Mouse (Mus musculus) CH12.LX (cell line): ENCODE data around the gene Ezh1. TPM values are rescaled to one million over a fixed set of nuclear protein-coding genes. Genes with fewer than 3 reads are reported as not detected.

Experiments
- DNase-seq: peaks from one replicate; pipeline ENCODE4 v3.0.0-alpha.2; 2013; ENCODE audit errors: extremely low read depth
- H3K27ac ChIP-seq: 2 replicates; pipeline ENCODE4 v1.5.1; 2012; ENCODE audit warnings: low read depth, mild to moderate bottlenecking, control low read depth, moderate library complexity; ENCODE audit not compliant: insufficient read depth
- H3K27me3 ChIP-seq: replicated peaks from 2 replicates; pipeline ENCODE3; 2012; ENCODE audit warnings: inconsistent platforms
- H3K36me3 ChIP-seq, 2 experiments: replicated peaks in 1 of 2; 2 replicates each; pipeline versions ENCODE3 to v1.6.1; 2012; ENCODE audit warnings: inconsistent platforms in 1 of 2, low read length in 1 of 2, mild to moderate bottlenecking in 1 of 2, mixed read lengths in 1 of 2, moderate library complexity in 1 of 2; ENCODE audit not compliant: control insufficient read depth in 1 of 2, insufficient read depth in 1 of 2
- H3K4me1 ChIP-seq, 2 experiments: 2 replicates each; pipeline ENCODE4 v1.6.1; 2012; ENCODE audit warnings: inconsistent platforms in 1 of 2, moderate library complexity in 1 of 2; ENCODE audit not compliant: insufficient read depth in 2 of 2, control insufficient read depth in 1 of 2
- H3K4me2 ChIP-seq: 2 replicates; pipeline ENCODE4 v1.6.1; 2012; ENCODE audit warnings: low read depth, mild to moderate bottlenecking, control low read depth; ENCODE audit not compliant: poor library complexity, insufficient read depth, severe bottlenecking
- H3K4me3 ChIP-seq, 3 experiments: fragments of 150-350 bp in 1 of 3; sonication (generic) in 1 of 3; replicated peaks in 1 of 3; 2 replicates each; pipeline versions ENCODE3 to v1.5.1; 2011 to 2012; ENCODE audit warnings: low read depth in 2 of 3, low read length in 2 of 3, mild to moderate bottlenecking in 2 of 3, moderate library complexity in 2 of 3, control low read depth in 1 of 3, improper control_type of control experiment in 1 of 3, inconsistent platforms in 1 of 3, mixed read lengths in 1 of 3; ENCODE audit not compliant: poor library complexity in 1 of 3
- H3K79me2 ChIP-seq: replicated peaks from 2 replicates; pipeline ENCODE4 v1.6.1; 2012; ENCODE audit warnings: mild to moderate bottlenecking, moderate library complexity; ENCODE audit not compliant: control insufficient read depth, poor library complexity, insufficient read depth, severe bottlenecking; ENCODE audit errors: extremely low read depth
- H3K9ac ChIP-seq: 2 replicates; pipeline ENCODE4 v1.6.1; 2012; ENCODE audit warnings: low read depth, mild to moderate bottlenecking, control low read depth, moderate library complexity; ENCODE audit not compliant: insufficient read depth
- H3K9me3 ChIP-seq: replicated peaks from 2 replicates; pipeline ENCODE3; 2012; ENCODE audit warnings: low read length, inconsistent platforms, mixed read lengths
- CHD1 ChIP-seq: IDR thresholded peaks from 2 replicates; pipeline ENCODE4 v1.6.1; 2012; ENCODE audit warnings: low read depth, low read length, improper control_type of control experiment, inconsistent platforms
- CTCF ChIP-seq, 2 experiments: IDR thresholded peaks in 1 of 2; conservative IDR thresholded peaks in 1 of 2; 2 replicates each; pipeline ENCODE4 v1.5.1; 2011 to 2012; ENCODE audit warnings: low read depth in 2 of 2, low read length in 2 of 2, improper control_type of control experiment in 1 of 2, inconsistent platforms in 1 of 2, mild to moderate bottlenecking in 1 of 2, moderate library complexity in 1 of 2
- E2F4 ChIP-seq: IDR thresholded peaks from 2 replicates; pipeline ENCODE4 v1.6.1; 2011; ENCODE audit warnings: low read depth, low read length, improper control_type of control experiment; ENCODE audit not compliant: insufficient replicate concordance
- ELF1 ChIP-seq: IDR thresholded peaks from 2 replicates; pipeline ENCODE4 v1.6.1; 2014; ENCODE audit warnings: low read depth, mild to moderate bottlenecking, inconsistent platforms, low read length, improper control_type of control experiment
- GABPA ChIP-seq: IDR thresholded peaks from 2 replicates; pipeline ENCODE4 v1.6.1; 2012; ENCODE audit warnings: low read depth, low read length, improper control_type of control experiment, inconsistent platforms; ENCODE audit not compliant: insufficient replicate concordance
- IRF4 ChIP-seq: IDR thresholded peaks from 2 replicates; pipeline ENCODE4 v1.6.1; 2014; ENCODE audit warnings: low read depth, mild to moderate bottlenecking, inconsistent platforms, low read length, improper control_type of control experiment
- MAX ChIP-seq: IDR thresholded peaks from 2 replicates; pipeline ENCODE4 v1.6.1; 2011; ENCODE audit warnings: low read length, improper control_type of control experiment
- MYC ChIP-seq: IDR thresholded peaks from 2 replicates; pipeline ENCODE4 v1.6.1; 2011; ENCODE audit warnings: low read depth, mild to moderate bottlenecking, improper control_type of control experiment, low read length
- NELFE ChIP-seq: IDR thresholded peaks from 2 replicates; pipeline ENCODE4 v1.6.1; 2011; ENCODE audit warnings: low read depth, low read length, improper control_type of control experiment
- NRF1 ChIP-seq: IDR thresholded peaks from 2 replicates; pipeline ENCODE4 v1.6.1; 2014; ENCODE audit warnings: low read depth, mild to moderate bottlenecking, inconsistent platforms, low read length, improper control_type of control experiment, moderate library complexity
- PAX5 ChIP-seq: IDR thresholded peaks from 2 replicates; pipeline ENCODE4 v1.6.1; 2012; ENCODE audit warnings: low read length, inconsistent platforms, mixed read lengths
- POLR2AphosphoS2 ChIP-seq: IDR thresholded peaks from 2 replicates; pipeline ENCODE4 v1.6.1; 2011; ENCODE audit warnings: low read depth, low read length, improper control_type of control experiment
- RCOR1 ChIP-seq: conservative IDR thresholded peaks from 2 replicates; pipeline ENCODE4 v1.6.1; 2012; ENCODE audit warnings: low read depth, mild to moderate bottlenecking, inconsistent platforms, low read length, improper control_type of control experiment
- SMC3 ChIP-seq: IDR thresholded peaks from 2 replicates; pipeline ENCODE4 v1.6.1; 2011; ENCODE audit warnings: low read depth, low read length, improper control_type of control experiment
- TCF12 ChIP-seq: IDR thresholded peaks from 2 replicates; pipeline ENCODE4 v1.6.1; 2014; ENCODE audit warnings: low read depth, mild to moderate bottlenecking, inconsistent platforms, low read length, improper control_type of control experiment
- USF1 ChIP-seq: IDR thresholded peaks from 2 replicates; pipeline ENCODE4 v1.6.1; 2014; ENCODE audit warnings: low read depth, mild to moderate bottlenecking, inconsistent platforms, low read length, improper control_type of control experiment
- USF2 ChIP-seq: conservative IDR thresholded peaks from 2 replicates; pipeline ENCODE4 v1.6.1; 2011; ENCODE audit warnings: low read depth, low read length, improper control_type of control experiment
- ZC3H11A ChIP-seq: IDR thresholded peaks from 2 replicates; pipeline ENCODE4 v1.6.1; 2012; ENCODE audit warnings: low read depth, mild to moderate bottlenecking, inconsistent platforms, low read length, improper control_type of control experiment
- ZKSCAN1 ChIP-seq: IDR thresholded peaks from 2 replicates; pipeline ENCODE4 v1.6.1; 2012; ENCODE audit warnings: low read depth, inconsistent platforms, low read length, improper control_type of control experiment, borderline replicate concordance
- ZNF384 ChIP-seq: IDR thresholded peaks from 2 replicates; pipeline ENCODE4 v1.6.1; 2012; ENCODE audit warnings: low read depth, low read length, improper control_type of control experiment, inconsistent platforms
- dilution Hi-C: fragments of 300-500 bp; cut with MboI; formaldehyde crosslinking; loops from 2 replicates; pipeline ENCODE4 v1.14.3; 2020; ENCODE audit warnings: low sequenced_read_pairs; ENCODE audit not compliant: extremely low pct_unique_long_range_greater_than_20kb, extremely low pct_ligation_motif_present
- in situ Hi-C: fragments of 300-500 bp; cut with MboI; formaldehyde crosslinking; loops from 3 replicates; pipeline ENCODE4 v1.14.3; 2019; ENCODE audit warnings: low sequenced_read_pairs, low pct_ligation_motif_present, low pct_unique_long_range_greater_than_20kb, mixed read lengths
- polyA plus RNA-seq: library from polyadenylated mRNA; unstranded; fragments of >175 nt; gene quantifications from 2 replicates; pipeline ENCODE4 v1.2.1, GENCODE M21; 2012; ENCODE audit warnings: low read depth; ENCODE audit not compliant: insufficient read length
- total RNA-seq, 2 experiments: library from RNA; depleted of rRNA; stranded (reverse); fragments of 300-350 nt in 1 of 2; fragments of >200 nt in 1 of 2; gene quantifications; 2 replicates each; pipeline ENCODE4 v1.2.3; 2012 to 2014

Gene Ezh1
- total and polyA plus RNA-seq, 3 experiments: 8.7 to 15.3 (median 12.1) TPM

GRCm38 (mm10) chr11:101235429-101235828, 9.2 kb upstream of the Ezh1 start:
- H3K4me3 ChIP-seq: no peak overlapping the region
- no peak overlapping the region for H3K9ac ChIP-seq
- peaks cover 11% of the 10 kb centered on the region for H3K27me3 ChIP-seq
- no peaks in the 10 kb centered on the region for H3K79me2 ChIP-seq
- DNase-seq: no peak
- no peak overlapping the region for H3K4me2 ChIP-seq
- H3K9me3 ChIP-seq: peaks cover 2% of the 10 kb centered on the region
- in situ Hi-C loops (no loop called here), dilution Hi-C loops (no loop called here)
- H3K27ac ChIP-seq: no peak overlapping the region
- no peak for TF ChIP-seq ZC3H11A
- TF ChIP-seq USF2: no peak
- no peak for TF ChIP-seq RCOR1
- TF ChIP-seq TCF12: no peak
- TF ChIP-seq CHD1: no peak
- TF ChIP-seq IRF4: no peak
- TF ChIP-seq USF1: no peak
- no peak for TF ChIP-seq GABPA
- peak in 1 of 2 experiments; percentile 33; a peak in 2 of 4 replicates for TF ChIP-seq CTCF (conservative IDR thresholded peaks at IDR 0.05 in 1 of 2, IDR thresholded peaks at IDR 0.05 in 1 of 2; ENCODE audit: low read depth in 2 of 2, low read length in 2 of 2)
- TF ChIP-seq SMC3: peak; percentile 16; the same call in 1 of the 2 replicates
- no peak for TF ChIP-seq E2F4
- TF ChIP-seq PAX5: no peak
- peak; percentile 25; the same call in 1 of the 2 replicates for TF ChIP-seq ZNF384
- TF ChIP-seq ELF1: no peak
- no peak for TF ChIP-seq MYC
- TF ChIP-seq POLR2AphosphoS2: no peak
- TF ChIP-seq ZKSCAN1: no peak
- no peak for TF ChIP-seq NRF1
- peaks cover 3 to 19% of the 10 kb centered on the region in 2 experiments; a peak in 2 of 4 replicates for H3K4me1 ChIP-seq
- no peaks in the 10 kb centered on the region for H3K36me3 ChIP-seq

DNA sequence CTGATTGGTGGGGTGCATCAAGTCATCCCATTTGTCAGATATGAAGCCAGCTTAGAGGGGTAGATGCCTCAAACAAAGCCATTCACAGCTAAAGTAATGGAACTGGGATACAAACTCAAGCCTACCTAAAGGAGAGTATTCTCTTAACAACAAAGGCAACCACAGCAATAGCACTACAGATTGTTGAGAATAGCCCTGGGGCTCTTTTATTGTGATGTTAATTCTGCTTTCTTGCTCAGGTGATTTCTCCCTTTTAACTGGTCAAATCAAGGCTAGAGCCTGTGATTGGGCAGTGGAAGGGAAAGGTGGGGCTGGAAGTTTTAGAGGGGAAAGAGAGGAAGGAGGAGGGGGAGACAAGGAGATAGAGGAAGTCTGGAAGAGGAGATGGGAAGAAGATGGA, 7.9 kb upstream of the Ezh1 start:
- Histone ChIP-seq H3K79me2 (no peaks in the 10 kb centered on the region), H3K36me3 (no peaks in the 10 kb centered on the region), H3K9ac (no peak overlapping the region), H3K4me3 (no peak overlapping the region), H3K27me3 (peaks cover 21% of the 10 kb centered on the region), H3K9me3 (peaks cover 2% of the 10 kb centered on the region), H3K4me1 (peaks cover 3 to 19% of the 10 kb centered on the region in 2 experiments; a peak in 2 of 4 replicates), H3K27ac (no peak overlapping the region), H3K4me2 (no peak overlapping the region)
- TF ChIP-seq USF1 (no peak), ZKSCAN1 (no peak), MAX (no peak), PAX5 (no peak), NELFE (no peak)
- no peak for DNase-seq
- in situ Hi-C loops: no loop called here
- dilution Hi-C loops: no loop called here
